Mouse (Mus musculus): ENCODE results near the gene Trpm2.

DNA sequence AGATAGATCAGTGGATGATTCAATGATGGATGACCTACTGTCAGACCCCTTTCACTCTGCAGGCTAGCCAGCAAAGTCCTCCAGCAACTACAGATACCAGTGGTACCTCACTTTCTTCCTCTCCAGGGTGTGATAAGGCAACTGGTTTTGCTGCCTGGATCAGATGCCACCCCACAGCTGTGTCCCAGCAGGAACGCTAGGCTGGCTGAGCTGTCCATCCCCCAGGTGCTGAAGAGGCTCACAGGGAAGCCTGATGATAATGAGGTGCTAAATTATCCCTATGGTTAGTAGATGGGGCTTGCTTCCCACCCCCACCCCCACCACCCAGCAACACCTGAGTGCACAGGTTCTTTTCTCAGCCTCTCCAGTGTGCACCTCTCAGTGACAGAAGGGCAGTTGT lies 102.8 kb downstream of the Trpm2 start:
- no peak for TF ChIP-seq CTCF (IDR thresholded peaks at IDR 0.05; ENCODE audit: low read depth, low read length)
- TF ChIP-seq GATA1 (IDR thresholded peaks at IDR 0.05; ENCODE audit: borderline replicate concordance, low read length), result no peak
- no peak for TF ChIP-seq POLR2AphosphoS5 (IDR thresholded peaks at IDR 0.05; ENCODE audit: insufficient replicate concordance, low read depth, low read length)
- TF ChIP-seq TAL1 (conservative IDR thresholded peaks at IDR 0.05; ENCODE audit: low read depth, low read length), result no peak
- no peak for TF ChIP-seq GATA2 (IDR thresholded peaks at IDR 0.05; ENCODE audit: borderline replicate concordance, low read depth, low read length)
